25 mouse cellular contexts compared by ENCODE assay signal in genomic region chr3:142777227-142777626, GRCm38 (mm10).
"Had no signal": no experiment of that assay in that cellular context is flagged by ENCODE, and none has a peak within 500 bp of the region (broad histone marks: within the 10 kb centered on the region; RNA-seq: fewer than 3 reads in every experiment).

No protein-coding gene starts in this region.

- ATAC-seq: hindbrain, postnatal 0 days; intestine, embryonic 16.5 days had no signal

- H3K4me1 ChIP-seq: hindbrain, embryonic 13.5 days; hindbrain, embryonic 15.5 days; kidney, embryonic 15.5 days; limb, embryonic 10.5 days; limb, embryonic 12.5 days had no signal

- H3K27me3 ChIP-seq: heart, embryonic 12.5 days; hindbrain, embryonic 13.5 days; hindbrain, embryonic 15.5 days; kidney, embryonic 15.5 days; limb, embryonic 12.5 days; liver, embryonic 13.5 days had no signal

- H3K27ac ChIP-seq: gastrocnemius, adult 2 months; heart, embryonic 10.5 days; hindbrain, embryonic 13.5 days; hindbrain, embryonic 15.5 days; hindbrain, postnatal 0 days; kidney, embryonic 15.5 days; kidney, postnatal 0 days; limb, embryonic 10.5 days; limb, embryonic 12.5 days; liver, embryonic 13.5 days had no signal

- H3K4me2 ChIP-seq: heart, embryonic 12.5 days; hindbrain, embryonic 13.5 days; hindbrain, embryonic 15.5 days; kidney, embryonic 15.5 days; limb, embryonic 12.5 days; liver, embryonic 13.5 days had no signal

- H3K9ac ChIP-seq: heart, embryonic 12.5 days; hindbrain, embryonic 13.5 days; hindbrain, embryonic 15.5 days; kidney, embryonic 15.5 days; limb, embryonic 12.5 days; liver, embryonic 13.5 days had no signal

- H3K4me3 ChIP-seq: gastrocnemius, adult 2 months; heart, embryonic 10.5 days; heart, embryonic 12.5 days; hindbrain, embryonic 13.5 days; hindbrain, embryonic 15.5 days; kidney, embryonic 15.5 days; limb, embryonic 10.5 days; limb, embryonic 12.5 days; liver, embryonic 13.5 days had no signal

- DNase-seq: gastrocnemius, adult 2 months; gastrocnemius, postnatal 14 days; gastrocnemius, postnatal 36 days; heart, adult 18-20 months; heart, postnatal 10 days; heart, postnatal 36 days; kidney, adult 11 months; kidney, adult 2 months; kidney, adult 9 months; kidney, postnatal 14 days; kidney, postnatal 36 days; layer of hippocampus, adult 9-11 months; layer of hippocampus, postnatal 36 days; liver; liver, embryonic 13.5 days had no signal

- H3K9me3 ChIP-seq: heart, embryonic 10.5 days; heart, embryonic 12.5 days; hindbrain, embryonic 13.5 days; hindbrain, embryonic 15.5 days; kidney, embryonic 15.5 days; limb, embryonic 10.5 days; limb, embryonic 12.5 days; liver, embryonic 13.5 days had no signal
